Mouse (Mus musculus) hindbrain, embryonic 11.5 days (tissue): ENCODE data around the gene Gtf3c5. TPM values are rescaled to one million over a fixed set of nuclear protein-coding genes. Genes with fewer than 3 reads are reported as not detected.

ENCODE experiments used
- ATAC-seq: fragments of 200-750 bp; cut with Nextera tagmentation; 2 replicates; pipeline ENCODE4 v1.8.0; 2017; ENCODE audit warnings: mild to moderate bottlenecking, moderate TSS enrichment, moderate library complexity; ENCODE audit not compliant: low FRiP score
- DNase-seq: peaks from one replicate; pipeline ENCODE4 v3.0.0-alpha.2; 2015; ENCODE audit warnings: low spot score
- H3K27ac ChIP-seq: fragments of 300-500 bp; sonication (generic); 2 replicates; pipeline ENCODE4 v1.5.1; 2014; ENCODE audit warnings: mild to moderate bottlenecking, low read depth, low read length
- H3K27me3 ChIP-seq: fragments of 300-500 bp; sonication (generic); 2 replicates; pipeline ENCODE4 v1.6.1; 2014; ENCODE audit warnings: mild to moderate bottlenecking, low read length, moderate library complexity, mixed read lengths; ENCODE audit not compliant: control insufficient read depth, insufficient read depth
- H3K36me3 ChIP-seq: fragments of 300-500 bp; sonication (generic); 2 replicates; pipeline ENCODE4 v1.6.1; 2014; ENCODE audit warnings: mild to moderate bottlenecking, low read length, moderate library complexity, mixed read lengths; ENCODE audit not compliant: control insufficient read depth, insufficient read depth
- H3K4me1 ChIP-seq: fragments of 300-500 bp; sonication (generic); replicated peaks from 2 replicates; pipeline ENCODE4 v1.6.1; 2014; ENCODE audit warnings: low read length, mixed read lengths; ENCODE audit not compliant: control insufficient read depth, insufficient read depth
- H3K4me2 ChIP-seq: fragments of 300-500 bp; sonication (generic); replicated peaks from 2 replicates; pipeline ENCODE4 v1.6.1; 2014; ENCODE audit warnings: mild to moderate bottlenecking, low read depth, low read length
- H3K4me3 ChIP-seq: fragments of 300-500 bp; sonication (generic); 2 replicates; pipeline ENCODE4 v1.5.1; 2014; ENCODE audit warnings: low read depth, low read length
- H3K9ac ChIP-seq: fragments of 300-500 bp; sonication (generic); 2 replicates; pipeline ENCODE4 v1.6.1; 2014; ENCODE audit warnings: low read depth, low read length
- H3K9me3 ChIP-seq: fragments of 300-500 bp; sonication (generic); 2 replicates; pipeline ENCODE4 v1.6.1; 2016; ENCODE audit warnings: low read length; ENCODE audit not compliant: control insufficient read depth
- WGBS: fragments of 180-500 bp; shearing (Covaris S2); extraction: QIAGEN DNeasy Blood & Tissue Kit; methylation state at CpG from one replicate; pipeline ENCODE4 v1.1.7; 2014; 5-methylcytosine and 5-hydroxymethylcytosine counted together
- polyA plus RNA-seq: library from polyadenylated mRNA; unstranded; fragments of >200 nt; fragmentation: Nextera tagmentation; extraction: Ambion mirVana; gene quantifications from 2 replicates; pipeline ENCODE4 v1.2.1, GENCODE M21; 2014

The Gtf3c5 gene
- polyA plus RNA-seq, 1 experiment from 2014 or later, result 38.2 TPM

GRCm38 (mm10) chr2:28564380-28564779, 19.2 kb downstream of the Gtf3c5 start:
- no peaks in the 10 kb centered on the region for H3K4me1 ChIP-seq
- no peak overlapping the region for H3K9ac ChIP-seq
- no peak for DNase-seq
- H3K4me2 ChIP-seq, result no peak overlapping the region
- ATAC-seq, result no peak
- no peak overlapping the region for H3K4me3 ChIP-seq
- H3K36me3 ChIP-seq, result peaks cover 5% of the 10 kb centered on the region; the same call in 1 of the 2 replicates
- no peaks in the 10 kb centered on the region for H3K9me3 ChIP-seq
- H3K27ac ChIP-seq, result no peak overlapping the region
- no peaks in the 10 kb centered on the region for H3K27me3 ChIP-seq
- WGBS, result 88% methylated on average over 4 of the region's 4 CpGs

- no peaks in the 10 kb centered on the region for H3K4me1 ChIP-seq
- no peak overlapping the region for H3K27ac ChIP-seq
- H3K9ac ChIP-seq, result no peak overlapping the region
- DNase-seq (no peak), ATAC-seq (no peak)
- no peak overlapping the region for H3K4me3 ChIP-seq
- no peak overlapping the region for H3K4me2 ChIP-seq
- no peaks in the 10 kb centered on the region for H3K9me3 ChIP-seq
- H3K27me3 ChIP-seq, result no peaks in the 10 kb centered on the region
- peaks cover 5% of the 10 kb centered on the region; the same call in 1 of the 2 replicates for H3K36me3 ChIP-seq
Measured at GRCm38 (mm10) chr2:28563830-28564229, 19.7 kb downstream of the Gtf3c5 start.

DNA sequence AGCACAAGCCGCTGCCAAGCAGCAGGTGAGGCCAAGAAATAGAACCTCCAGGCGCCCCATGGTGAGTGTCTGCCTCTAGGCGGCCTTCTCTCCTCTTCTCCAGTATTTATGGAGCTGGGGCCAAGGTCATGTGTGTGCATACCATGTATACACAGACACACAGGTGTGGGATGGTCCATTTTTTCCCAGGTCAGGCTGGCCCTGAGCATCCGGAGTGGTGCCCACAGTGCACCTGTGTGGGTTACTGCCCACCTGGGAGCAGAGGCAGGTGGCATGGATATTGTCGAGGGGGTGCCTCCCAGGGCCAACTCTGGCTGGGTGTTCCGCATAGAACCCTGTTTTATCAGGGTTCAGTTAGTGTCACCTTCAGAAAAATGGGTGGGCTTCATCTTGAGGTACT, 20.2 kb downstream of the Gtf3c5 start, which contains the start of gene Cel:
Gene Cel (minus strand): TSS at position 101 of the 400 bp plus-strand sequence.
- peaks cover 5% of the 10 kb centered on the region; the same call in 1 of the 2 replicates for H3K36me3 ChIP-seq
- no peak within 1 kb of the TSS for H3K9ac ChIP-seq
- DNase-seq (no peak), ATAC-seq (no peak)
- H3K27me3 ChIP-seq, result no peaks in the 10 kb centered on the region
- no peak within 1 kb of the TSS for H3K27ac ChIP-seq
- no peak within 1 kb of the TSS for H3K4me2 ChIP-seq
- H3K4me3 ChIP-seq, result no peak within 1 kb of the TSS
- no peaks in the 10 kb centered on the region for H3K9me3 ChIP-seq
- WGBS, result 76% methylated on average over 6 of the region's 6 CpGs
- H3K4me1 ChIP-seq, result no peaks in the 10 kb centered on the region

- no peaks in the 10 kb centered on the region; the same call in 1 of the 2 replicates for H3K36me3 ChIP-seq
- H3K9ac ChIP-seq, result no peak overlapping the region
- 87% methylated on average over 5 of the region's 5 CpGs for WGBS
- ATAC-seq, result no peak
- H3K4me3 ChIP-seq, result no peak overlapping the region
- no peak overlapping the region for H3K27ac ChIP-seq
- H3K4me1 ChIP-seq, result no peaks in the 10 kb centered on the region
- no peak for DNase-seq
- H3K4me2 ChIP-seq, result no peak overlapping the region
- no peaks in the 10 kb centered on the region for H3K27me3 ChIP-seq
- H3K9me3 ChIP-seq, result no peaks in the 10 kb centered on the region
Measured at GRCm38 (mm10) chr2:28557452-28557851, 26.1 kb downstream of the Gtf3c5 start.

- Histone ChIP-seq H3K27me3 (no peaks in the 10 kb centered on the region), H3K4me1 (no peaks in the 10 kb centered on the region), H3K9me3 (no peaks in the 10 kb centered on the region), H3K4me2 (no peak overlapping the region), H3K9ac (no peak overlapping the region), H3K27ac (no peak overlapping the region), H3K36me3 (peaks cover 21% of the 10 kb centered on the region), H3K4me3 (no peak overlapping the region)
- WGBS, result 94% methylated on average over 5 of the region's 5 CpGs
- DNase-seq, result no peak
- ATAC-seq, result no peak
Measured at GRCm38 (mm10) chr2:28552301-28552700, 31.2 kb downstream of the Gtf3c5 start.

GRCm38 (mm10) chr2:28549157-28549556, 34.4 kb downstream of the Gtf3c5 start:
- no peaks in the 10 kb centered on the region for H3K27me3 ChIP-seq
- no peaks in the 10 kb centered on the region for H3K9me3 ChIP-seq
- H3K9ac ChIP-seq, result no peak overlapping the region
- ATAC-seq, result no peak
- 88% methylated on average over 13 of the region's 13 CpGs for WGBS
- H3K4me1 ChIP-seq, result no peaks in the 10 kb centered on the region
- H3K4me3 ChIP-seq, result no peak overlapping the region
- H3K27ac ChIP-seq, result no peak overlapping the region
- H3K36me3 ChIP-seq, result peaks cover 35% of the 10 kb centered on the region
- no peak overlapping the region for H3K4me2 ChIP-seq
- no peak for DNase-seq

DNA sequence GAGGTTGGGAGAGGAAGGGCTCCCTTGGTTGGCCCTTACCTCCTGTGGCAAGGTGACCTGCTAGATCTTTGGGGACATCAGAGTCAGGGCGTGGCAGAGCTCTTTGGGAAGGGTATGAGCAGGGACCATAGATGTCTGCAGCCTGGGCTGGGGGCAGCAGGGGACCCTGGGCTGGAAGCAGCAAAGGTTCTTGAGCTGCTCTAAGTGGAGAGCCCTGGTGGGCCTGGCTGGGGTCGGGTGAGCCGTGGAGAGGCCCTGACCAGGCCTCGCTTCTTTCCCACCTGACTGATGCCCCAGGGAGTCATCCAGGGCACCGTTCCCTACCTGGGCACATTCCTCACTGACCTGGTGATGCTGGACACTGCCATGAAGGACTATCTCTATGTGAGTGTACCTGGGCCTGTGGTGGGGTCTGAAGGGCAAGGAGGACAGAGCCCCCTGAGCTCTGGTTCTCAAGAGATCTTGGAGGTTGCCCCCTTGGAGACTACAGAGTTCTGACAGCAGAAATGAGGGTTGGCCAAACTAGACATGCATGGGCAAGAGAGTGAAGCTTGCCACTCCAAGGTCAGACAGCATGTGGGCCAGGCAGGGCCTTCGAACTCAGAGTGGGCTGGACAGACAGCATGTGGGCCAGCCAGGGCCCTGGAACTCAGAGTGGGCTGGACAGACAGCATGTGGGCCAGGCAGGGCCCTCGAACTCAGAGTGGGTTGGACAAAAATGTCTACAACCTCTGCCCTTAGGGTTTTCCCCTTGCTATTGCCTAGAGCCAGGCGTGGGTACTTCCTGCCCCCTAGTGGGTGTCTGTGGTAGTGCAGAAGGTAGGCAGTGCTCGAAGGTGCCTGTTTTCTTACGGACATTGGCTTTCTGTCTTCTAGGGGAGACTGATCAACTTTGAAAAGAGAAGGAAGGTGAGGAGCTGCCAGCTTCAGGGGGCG, 36.0 kb downstream of the Gtf3c5 start:
- ATAC-seq (peak; percentile 52; the same call in 1 of the 2 replicates), DNase-seq (peak; percentile 88)
- Histone ChIP-seq H3K4me1 (no peaks in the 10 kb centered on the region), H3K27me3 (no peaks in the 10 kb centered on the region), H3K9me3 (no peaks in the 10 kb centered on the region), H3K27ac (no peak overlapping the region), H3K9ac (no peak overlapping the region), H3K4me2 (no peak overlapping the region), H3K4me3 (no peak overlapping the region), H3K36me3 (peaks cover 38% of the 10 kb centered on the region)
- WGBS, result 52% methylated on average over 11 of the region's 11 CpGs

DNA sequence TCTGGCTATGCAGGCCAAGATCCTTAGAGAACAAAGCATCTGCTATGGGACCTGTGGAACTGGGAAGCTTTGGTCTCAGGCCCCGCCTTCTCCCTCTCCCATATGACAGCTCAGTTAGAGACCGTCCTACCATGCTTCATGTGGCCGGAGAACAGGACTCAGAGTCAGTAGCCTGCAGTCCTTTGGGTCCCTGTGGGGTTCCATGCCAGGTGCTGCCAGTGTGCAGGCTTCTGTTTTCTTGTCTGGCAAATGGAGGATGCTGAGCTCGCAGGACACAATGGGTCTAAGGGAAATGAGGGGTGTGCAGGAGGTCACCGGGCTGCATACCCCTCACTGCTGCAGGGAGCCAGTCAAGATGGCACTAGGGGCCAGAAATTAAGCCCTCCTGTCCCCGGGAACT, 37.0 kb downstream of the Gtf3c5 start:
- H3K9ac ChIP-seq, result no peak overlapping the region
- H3K9me3 ChIP-seq, result no peaks in the 10 kb centered on the region
- peaks cover 35% of the 10 kb centered on the region for H3K36me3 ChIP-seq
- DNase-seq, result no peak
- no peak for ATAC-seq
- 73% methylated on average over 6 of the region's 6 CpGs for WGBS
- H3K27ac ChIP-seq, result no peak overlapping the region
- H3K27me3 ChIP-seq, result no peaks in the 10 kb centered on the region
- H3K4me2 ChIP-seq, result no peak overlapping the region
- no peak overlapping the region for H3K4me3 ChIP-seq
- H3K4me1 ChIP-seq, result no peaks in the 10 kb centered on the region

DNA sequence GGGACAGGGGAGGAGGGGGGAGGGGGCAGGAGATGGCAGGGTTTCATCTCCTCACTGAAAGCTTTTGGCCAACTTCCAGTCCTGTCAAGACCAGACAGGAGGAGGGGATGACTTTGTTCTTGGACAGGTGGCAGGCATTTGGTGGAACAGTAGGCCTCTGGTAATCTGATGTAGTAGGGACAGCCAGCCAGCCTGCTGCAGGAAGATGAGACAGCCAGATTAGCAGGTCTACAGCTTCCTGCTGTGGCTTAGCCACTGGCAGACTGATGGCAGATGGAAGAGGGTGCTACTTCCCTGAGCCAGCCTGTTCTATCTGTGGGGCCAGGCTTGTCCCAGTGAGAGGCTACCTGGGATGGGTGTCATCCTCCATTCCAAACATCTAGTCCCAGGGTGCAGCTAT, 37.6 kb downstream of the Gtf3c5 start:
- Histone ChIP-seq H3K27me3 (no peaks in the 10 kb centered on the region), H3K27ac (no peak overlapping the region)

More for the DNA sequence above, 37.6 kb downstream of the Gtf3c5 start:
- no peak overlapping the region for H3K9ac ChIP-seq
- no peaks in the 10 kb centered on the region for H3K9me3 ChIP-seq
- ATAC-seq (no peak), DNase-seq (no peak)
- no peaks in the 10 kb centered on the region for H3K4me1 ChIP-seq
- peaks cover 33% of the 10 kb centered on the region for H3K36me3 ChIP-seq
- H3K4me2 ChIP-seq, result no peak overlapping the region
- H3K4me3 ChIP-seq, result no peak overlapping the region
